Mouse (Mus musculus) lung, postnatal 36 days (tissue): ENCODE measurements around the gene Lmo7.

Experiments
- DNase-seq: peaks from one replicate; pipeline ENCODE4 v3.0.0; 2022; ENCODE audit warnings: mixed read lengths

Lmo7 gene

DNA sequence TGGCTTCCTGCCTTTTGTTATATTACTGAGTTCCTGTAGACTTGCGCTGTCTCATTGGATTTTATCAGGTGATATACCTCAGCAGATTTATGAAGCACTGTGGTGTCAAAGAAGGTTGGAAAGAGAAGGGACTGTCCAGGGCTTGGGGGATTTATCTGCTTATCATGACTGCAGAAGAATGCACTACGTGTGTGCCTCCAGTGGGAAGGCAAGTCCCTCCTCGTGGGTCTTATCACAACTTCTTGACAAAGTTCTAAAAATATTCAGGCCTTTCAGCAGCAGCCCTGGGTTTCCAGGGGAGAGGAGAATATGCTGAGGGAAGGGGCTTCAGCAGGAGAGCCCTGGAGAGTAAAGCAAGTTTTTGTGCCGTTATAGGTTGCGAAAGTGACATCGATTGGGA lies 154.0 kb downstream of the Lmo7 start:
- no peak for DNase-seq

DNA sequence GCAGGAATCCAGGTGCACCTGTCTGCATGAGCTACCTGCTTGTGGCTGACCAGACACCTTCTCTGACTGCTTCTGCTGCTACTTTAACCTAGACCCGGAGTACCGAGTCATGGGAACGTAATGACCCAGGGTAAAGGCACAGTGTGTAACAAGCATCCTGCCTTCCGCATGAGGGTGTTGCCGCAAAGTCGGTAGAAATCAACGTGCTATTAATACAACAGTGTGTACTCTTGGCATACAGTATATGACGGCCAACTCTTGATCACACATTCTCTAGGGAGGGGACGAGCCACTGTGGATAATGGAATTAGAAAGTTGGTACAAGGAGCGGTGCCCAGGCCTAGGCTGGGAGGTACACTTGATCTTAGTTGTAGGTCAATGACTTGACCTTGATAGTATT lies 156.6 kb downstream of the Lmo7 start:
- no peak for DNase-seq

DNA sequence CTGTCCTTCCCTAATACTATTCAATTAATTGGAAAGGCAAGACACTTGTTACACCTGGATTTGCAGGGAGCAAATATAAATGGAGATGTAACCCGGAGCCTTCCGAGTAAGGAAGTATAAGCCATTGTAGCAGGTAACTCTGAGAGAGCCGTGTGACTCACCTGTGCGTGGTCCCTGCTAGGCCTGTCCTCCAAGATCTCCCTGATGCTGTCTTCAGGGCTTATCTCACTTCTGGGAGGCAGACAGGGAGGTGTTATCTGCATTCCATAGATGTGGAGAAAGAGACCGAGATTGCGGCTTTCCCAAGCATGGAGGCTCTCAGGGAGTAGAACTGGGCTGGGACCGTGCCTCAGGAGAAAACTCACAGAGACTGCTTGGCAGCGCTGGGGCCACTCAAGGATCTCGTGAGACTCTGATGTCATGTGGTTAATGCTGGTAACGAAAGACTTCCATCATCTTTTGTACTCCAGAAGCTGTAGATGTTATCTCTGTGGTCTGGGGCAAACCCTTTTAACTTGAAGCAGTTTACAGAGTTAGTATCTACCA lies 162.2 kb downstream of the Lmo7 start:
- no peak for DNase-seq

DNA sequence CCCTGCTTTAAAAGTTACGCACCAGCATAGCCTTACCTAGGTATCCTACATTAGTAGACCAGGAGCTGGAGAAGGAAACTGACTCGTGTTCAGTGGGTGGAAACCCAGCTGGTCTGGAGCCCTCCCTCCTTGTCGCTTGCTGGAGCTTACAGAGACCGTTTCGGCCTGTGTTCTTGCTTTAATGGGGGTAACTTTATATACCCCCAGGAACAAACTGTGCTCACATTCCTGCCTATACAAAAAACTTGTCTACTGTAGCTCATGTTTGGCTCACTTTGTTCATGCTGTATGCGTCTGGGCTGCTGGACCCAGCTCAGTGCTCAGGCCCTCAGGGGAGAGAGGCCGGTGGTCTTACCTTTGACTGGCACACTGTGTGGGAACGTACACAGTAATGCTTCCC lies 162.7 kb downstream of the Lmo7 start:
- DNase-seq: no peak

DNA sequence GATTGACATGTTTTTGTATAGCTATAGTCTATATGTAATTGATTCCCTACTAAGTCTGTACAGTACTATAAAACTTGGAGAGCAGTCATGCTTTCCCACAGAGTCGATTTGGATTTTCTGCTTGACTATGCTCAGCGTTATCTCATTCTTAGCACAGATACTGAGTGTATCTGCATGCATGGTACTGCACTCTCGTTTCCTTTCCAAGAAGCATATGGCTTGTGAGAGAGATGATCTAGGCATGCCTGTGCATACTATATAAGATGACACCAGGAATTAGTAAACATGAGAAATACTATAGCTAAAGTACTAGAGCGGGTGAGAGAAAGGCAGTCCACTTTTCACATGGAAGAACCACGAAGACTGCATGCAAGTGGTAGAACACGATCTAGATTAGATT lies 163.5 kb downstream of the Lmo7 start:
- DNase-seq: no peak

DNA sequence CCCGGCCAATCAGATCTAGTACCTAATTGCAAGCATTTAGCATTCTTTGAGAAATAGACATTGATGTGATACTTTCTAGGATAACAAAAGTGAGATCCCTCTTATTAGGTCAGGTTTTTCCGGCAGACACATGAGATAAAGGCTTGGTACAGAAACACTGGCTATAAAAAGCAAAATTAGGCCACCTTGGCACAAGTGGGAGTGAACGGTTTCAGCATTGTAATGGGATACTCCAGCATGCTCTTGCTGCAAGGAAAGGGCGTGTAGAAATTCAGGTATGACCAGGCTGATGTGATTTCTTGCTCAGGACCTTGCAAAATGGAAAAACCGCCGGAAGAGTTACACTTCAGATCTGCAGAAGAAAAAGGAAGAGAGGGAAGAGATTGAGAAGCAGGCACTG lies 168.5 kb downstream of the Lmo7 start:
- DNase-seq: no peak

DNA sequence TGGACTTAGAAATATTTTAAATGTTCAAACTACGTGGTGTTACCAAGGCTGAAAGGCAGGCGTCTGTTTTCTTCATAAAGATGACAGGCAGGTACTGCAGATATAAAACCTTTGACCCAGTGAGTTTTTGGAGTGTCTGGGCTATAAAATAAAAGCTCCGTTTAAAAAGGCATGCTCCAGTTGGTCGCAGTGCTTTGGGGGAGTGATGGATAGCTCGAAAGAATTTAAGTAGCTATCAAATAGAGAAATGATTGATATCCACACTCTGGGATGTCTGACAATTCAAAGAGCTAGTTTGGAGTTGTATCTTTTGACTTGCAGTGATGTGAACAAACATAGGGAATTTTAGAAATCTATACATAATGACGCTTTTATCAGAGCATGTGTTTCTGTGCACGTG lies 171.7 kb downstream of the Lmo7 start:
- no peak for DNase-seq

DNA sequence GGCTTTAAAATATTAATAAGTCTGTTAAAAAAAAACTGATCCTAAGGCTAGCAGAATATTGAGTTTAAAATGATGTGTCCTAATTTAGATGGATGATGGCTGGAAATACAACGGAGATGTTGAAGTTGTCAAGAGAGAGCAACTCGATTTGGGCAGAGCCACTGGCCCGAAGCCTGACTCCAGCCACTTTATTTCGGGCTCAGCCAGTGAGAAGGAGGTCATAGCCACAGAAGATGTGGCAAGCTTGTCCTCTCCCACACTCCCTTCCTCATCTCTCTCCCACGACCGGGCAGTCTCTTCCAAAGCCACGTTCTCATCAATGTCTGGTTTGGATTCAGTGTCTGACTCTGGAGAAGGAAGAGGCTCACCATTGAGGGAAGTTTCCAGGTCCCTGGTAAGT lies 172.2 kb downstream of the Lmo7 start:
- no peak for DNase-seq

DNA sequence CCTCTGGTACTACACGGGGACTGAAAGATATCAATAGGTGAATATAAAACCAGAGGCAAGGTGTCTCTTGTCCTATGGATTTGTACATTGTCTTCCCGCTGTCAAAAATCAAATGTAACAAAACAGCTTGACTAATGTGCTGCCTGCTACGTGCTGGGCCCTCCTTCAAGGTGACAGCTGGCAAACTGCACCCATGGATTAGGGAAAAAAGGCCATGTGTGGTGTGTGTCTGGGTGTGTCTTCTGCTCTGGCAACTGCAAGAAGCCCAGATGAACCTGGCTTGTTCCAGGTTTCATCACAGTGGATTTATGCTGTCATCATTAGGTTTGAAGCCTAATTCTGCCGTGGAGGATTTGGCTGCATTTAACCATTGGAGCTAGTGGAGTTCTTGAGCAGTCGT lies 174.0 kb downstream of the Lmo7 start:
- DNase-seq: no peak

DNA sequence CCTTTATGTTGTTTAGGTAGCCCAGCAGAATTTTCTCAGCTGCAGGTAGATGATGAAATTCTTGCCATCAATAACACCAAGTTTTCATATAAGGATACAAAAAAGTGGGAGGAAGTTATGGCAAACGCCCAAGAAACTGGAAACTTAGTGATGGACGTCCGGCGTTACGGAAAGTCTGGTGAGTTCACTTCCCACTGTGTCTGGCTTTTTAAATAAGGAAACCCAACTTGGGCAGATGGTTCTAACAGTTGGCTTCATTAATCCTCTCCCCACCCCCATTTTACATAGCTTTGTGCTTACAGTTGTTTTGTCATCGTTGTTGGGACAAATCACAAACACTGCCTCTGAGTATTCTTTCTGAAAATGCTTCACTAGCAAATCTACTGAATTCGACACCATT lies 182.2 kb downstream of the Lmo7 start:
- DNase-seq: no peak

DNA sequence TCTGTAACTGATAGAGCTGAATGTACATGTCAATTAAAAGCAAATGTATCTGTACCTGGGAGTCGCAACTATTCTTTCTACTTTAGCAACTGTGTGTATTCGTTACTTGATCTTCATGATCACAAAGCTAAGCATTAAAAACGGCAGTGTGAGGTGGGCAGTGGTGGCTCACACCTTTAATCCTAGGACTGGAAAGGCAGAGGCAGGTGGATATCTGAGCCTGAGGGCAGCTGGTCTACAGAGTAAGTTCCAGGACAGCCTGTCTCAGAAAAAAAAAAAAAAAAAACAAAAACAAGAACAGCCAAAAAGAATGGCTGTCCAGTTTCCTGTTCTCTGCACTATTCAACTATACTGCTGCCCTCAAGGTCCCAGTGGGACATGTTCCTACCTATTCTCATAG lies 182.6 kb downstream of the Lmo7 start:
- no peak for DNase-seq

DNA sequence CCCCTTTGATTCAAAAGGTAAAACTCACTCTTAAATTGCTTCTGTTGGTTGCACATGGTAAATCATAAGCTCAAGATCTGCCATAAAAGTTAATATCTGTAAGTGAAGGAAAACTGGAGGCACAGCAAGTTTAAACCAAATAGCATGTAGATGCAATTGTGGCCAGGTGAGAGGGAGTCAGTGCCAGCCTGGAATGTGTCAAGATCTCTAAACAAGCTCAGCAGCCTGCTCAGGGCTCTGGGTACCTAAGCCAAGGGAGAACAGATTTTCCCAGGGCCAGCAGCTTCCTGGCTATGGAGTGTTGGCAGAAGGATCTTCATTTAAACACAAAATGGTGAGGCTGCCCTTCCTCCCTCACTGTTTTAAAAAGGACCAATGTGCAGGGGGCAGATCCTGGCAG lies 184.6 kb downstream of the Lmo7 start:
- DNase-seq: no peak

DNA sequence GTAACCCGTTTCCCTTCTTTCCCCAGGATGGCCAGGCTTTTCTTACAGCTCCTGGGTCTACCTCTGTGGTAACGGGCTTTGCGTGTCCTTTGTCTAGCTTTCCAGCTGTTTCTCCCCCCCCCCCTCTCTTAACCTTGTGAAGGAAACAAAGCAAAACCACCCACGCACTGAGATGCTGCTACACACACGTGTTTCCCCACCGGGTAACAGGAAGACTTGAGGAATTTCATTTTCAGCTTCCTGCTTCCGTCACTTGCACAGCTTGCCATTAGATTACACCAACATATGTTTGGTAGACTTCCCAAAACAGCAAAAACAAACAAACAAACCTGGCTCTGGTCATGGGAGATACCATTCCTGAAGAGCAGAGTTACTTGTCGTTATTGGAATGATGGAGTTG lies 186.1 kb downstream of the Lmo7 start:
- no peak for DNase-seq

DNA sequence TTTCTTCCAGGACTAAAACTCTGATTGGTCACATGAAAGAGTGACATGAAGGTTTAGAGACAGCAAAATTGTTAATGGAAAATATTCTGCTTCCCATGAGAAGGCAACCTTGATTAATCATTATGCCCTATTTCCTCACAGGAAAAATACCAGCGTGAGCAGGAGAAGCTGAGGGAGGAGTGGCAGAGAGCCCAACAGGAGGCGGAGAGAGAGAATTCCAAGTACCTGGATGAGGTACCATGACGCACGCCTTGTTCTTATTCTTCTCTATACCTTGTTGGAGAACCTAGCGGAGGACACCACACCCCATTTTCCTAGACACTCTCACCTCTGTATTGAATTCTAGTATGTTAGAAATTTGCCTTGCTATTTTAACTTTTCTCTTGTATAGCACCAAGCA lies 188.7 kb downstream of the Lmo7 start:
- DNase-seq: no peak

DNA sequence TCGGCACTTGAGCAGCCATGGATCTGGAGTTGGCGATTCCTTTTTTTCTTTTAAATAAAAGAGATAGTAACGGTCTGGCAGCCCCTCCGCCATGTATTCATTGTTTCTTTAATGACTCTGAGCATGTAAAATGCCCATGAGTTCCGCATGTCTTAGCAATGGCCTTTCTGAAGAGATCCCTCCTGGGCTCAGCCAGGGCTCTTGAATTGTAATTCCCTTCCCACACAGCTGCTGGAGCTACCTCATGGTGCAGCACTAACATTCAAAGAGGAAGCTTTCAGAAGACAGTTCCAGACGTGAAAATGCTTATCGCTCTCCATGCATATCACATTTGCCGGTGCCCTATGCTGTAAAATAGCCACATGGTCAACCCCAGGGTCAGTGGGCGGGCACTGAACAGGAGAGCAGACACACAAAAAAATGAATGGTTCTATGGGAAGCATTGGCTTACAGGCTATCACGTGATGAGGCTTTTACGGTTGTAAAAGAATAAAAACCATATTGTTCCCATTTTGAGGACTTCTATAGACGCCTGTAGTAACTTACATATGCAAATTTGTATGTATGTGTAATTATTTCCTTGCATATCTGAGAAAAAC lies 198.0 kb downstream of the Lmo7 start:
- no peak for DNase-seq

DNA sequence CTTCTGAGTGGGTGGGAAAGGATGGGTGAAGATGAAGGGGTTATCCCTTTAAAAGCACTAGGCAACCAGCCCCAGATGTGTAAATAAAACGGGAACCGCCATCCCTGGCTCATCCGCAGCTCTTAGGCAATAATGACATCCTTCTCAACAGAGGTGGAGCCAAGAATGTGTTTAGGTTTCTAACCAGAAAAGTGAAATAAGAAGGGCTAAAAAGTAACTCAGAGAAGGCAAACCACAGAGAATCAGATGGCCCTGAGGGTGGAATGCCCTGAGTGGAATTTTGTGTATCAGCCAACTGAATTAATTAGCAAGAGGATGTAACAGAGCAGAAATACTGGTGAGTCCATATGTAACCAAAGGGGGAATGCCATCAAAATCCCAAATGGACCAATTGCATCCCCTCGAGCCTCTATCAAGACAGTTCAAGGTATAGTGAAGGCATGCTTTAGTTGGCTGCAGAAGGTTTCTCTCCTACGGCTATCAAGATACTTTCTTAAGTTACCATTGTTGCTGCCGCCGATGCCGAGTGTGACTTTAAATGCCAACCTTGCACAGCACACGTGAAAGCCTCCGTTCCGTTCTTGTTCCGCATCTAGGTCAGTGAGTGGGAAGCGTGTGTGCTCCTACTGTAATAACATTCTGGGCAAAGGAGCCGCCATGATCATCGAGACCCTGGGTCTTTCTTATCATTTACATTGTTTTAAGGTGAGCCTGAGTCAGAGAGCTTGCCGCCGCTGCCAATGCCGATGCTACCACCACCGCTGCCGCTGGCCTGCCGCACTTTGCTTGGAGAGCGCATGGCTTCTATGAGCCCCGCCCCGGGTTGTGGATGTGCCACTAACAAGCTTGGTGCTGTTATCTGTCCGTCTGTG lies 201.1 kb downstream of the Lmo7 start:
- no peak for DNase-seq

DNA sequence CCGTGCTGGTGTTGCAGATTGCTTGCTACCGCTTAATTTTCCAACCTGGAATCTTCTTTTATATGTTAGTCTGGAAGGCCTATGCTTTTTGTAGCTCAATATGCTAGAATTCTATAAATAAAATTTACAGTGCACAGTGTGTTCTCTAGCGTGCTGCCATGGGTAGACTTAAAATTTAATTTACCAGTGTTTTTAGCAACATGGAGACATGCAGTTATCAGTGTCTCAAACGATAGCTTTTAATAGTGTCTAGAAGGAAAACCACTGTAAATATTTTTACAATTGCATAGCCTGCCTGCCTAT lies 201.6 kb downstream of the Lmo7 start:
- no peak for DNase-seq

DNA sequence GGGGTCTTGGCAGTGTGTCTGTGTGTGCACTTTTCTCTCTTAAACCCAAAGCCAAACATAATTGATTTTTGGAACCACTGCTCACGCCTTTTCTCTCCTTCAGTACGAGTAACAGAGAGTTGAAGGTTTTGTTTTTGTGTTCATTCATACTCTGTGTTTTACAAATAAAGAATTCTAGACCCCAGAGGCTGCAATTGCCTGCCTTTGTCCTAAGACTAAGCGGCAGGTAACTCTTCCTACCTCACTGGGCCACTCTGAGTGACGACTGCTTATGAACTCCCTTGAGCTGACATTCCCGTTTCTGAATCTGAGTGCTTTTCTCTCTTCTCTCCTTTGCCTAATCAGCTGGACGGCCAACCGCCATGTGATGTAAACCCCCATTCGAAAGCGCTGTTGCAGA lies 203.8 kb downstream of the Lmo7 start:
- DNase-seq: no peak

DNA sequence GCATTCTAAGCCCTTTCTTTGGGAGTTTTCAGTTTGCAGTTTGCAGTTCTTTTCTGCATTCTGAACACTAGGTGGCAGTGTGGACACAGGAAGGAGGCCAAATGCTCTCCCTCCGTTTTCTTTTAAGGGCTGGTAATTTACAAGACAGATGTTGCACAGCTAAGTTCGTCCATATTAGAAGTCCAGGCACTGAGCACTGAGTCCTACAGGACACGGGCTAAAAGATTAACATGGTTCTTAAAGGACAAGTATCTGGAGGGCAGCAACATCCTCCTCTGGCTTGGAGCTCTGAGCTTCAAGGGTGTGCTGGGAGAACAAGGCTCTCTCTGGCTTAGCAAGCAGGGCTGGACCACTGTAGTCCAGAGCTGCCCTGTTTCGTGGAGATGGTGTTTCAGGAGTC lies 213.2 kb downstream of the Lmo7 start:
- DNase-seq: peak; percentile 58

DNA sequence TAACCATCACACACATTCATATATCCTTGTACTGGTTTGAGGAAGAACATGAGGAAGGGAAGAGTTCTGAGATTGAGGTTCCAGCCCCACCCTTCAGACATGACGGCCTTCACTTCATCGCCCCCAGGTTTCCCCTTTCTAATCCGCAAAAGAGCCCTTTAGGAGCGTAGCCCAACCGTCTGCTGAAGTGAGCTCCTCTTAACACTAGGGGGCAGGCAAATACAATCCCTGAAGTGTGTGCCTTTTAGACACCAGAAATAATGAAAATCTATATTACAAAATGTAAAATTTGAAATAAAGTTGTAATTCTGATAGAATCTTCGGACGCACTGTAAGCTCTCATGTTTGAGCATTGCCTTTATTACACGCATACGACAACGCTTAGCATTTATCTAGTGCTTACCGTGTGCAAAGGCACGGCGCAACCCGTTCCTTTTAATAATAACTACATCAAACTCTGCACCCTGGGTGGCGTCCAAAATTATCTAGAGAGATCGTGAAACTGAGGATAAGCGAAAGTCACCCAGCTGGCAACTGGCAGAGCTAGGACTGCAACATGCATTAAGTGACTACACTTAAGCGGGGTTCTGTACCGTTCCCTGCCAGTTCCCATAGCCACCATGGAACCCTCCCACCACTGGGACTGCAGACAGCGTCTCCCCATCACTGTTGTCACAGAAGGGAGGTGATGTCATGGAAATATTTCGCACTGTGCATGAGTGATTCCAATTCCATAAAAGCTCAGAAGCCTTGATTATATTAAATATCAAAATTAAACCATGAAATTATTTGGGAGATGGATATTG lies 217.2 kb downstream of the Lmo7 start:
- peak; percentile 56 for DNase-seq

DNA sequence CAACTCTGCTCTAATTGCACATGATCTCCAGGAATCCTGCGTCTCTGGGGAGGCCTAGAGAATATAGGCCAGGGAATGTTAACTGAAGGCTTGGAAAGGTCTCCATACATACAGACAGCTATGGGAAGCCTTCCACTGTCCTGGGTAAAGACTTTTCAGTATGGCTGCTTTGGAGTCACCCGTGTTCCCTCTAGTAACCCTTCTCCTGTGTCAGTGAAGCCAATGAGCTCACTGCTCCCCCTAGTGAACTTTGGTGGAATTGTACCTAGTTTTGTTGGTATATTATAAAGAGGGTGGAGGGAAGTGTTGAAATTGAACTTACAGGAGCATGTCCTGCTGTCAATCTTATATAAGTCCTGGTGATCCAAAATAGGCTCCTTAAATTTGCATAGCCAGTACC lies 219.4 kb downstream of the Lmo7 start:
- peak; percentile 83 for DNase-seq

DNA sequence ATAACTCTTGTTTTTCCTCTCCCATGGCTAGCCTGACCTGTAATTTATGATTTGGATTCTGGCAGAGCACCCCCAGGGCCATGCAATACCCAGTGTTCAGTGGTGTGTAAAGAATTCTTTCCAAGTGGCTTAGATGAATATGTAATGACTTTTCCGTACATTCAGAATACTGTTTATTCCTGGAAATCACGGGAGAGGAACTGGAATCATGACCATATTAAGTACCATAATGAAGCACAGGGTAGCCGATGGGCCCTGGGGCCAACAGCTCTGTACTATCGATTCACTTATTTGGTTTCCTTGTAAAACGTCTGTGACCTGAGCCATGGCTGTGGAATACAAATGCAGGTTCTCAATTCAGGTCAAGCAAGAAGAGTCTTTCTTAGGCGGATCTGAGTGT lies 221.3 kb downstream of the Lmo7 start:
- no peak for DNase-seq

DNA sequence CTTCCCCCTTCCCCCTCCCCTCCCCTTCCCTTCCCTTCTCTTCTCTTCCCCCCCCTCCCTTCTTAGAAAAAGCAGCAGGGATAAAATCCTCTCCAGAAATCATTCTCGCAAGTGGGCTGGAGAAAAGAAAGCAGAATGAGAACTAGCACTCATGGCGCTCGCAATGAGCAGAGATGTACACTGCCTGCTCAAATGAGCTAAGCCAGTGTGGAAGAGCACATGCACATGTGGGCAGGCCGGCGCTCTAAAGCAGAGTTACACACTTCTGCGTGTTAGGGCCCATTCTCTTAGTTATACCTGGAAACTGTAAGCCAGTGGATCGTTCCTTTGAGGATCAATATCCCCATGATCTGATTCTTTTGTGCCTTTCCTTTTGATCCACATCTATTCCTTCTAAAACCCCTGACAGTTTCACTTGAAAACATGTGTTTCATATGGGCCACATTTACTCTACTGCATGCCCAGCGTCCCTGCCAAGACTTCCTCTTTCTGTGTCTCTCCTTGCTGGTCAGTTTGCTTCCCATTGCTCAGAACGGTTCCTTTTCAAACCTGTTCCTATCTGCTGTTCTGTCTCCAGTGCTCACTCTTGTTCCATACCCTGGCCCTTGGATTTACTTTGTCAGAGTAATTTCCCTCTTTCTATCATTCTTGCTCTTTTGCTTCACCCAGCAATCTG lies 224.2 kb downstream of the Lmo7 start:
- no peak for DNase-seq
